Mouse (Mus musculus) hindbrain, embryonic 13.5 days (tissue): ENCODE results near the gene Fcgr4. TPM values are rescaled to one million over a fixed set of nuclear protein-coding genes. Genes with fewer than 3 reads are reported as not detected.

Source experiments
- ATAC-seq: fragments of 200-750 bp; cut with Nextera tagmentation; 2 replicates; pipeline ENCODE4 v1.8.0; 2017; ENCODE audit warnings: moderate TSS enrichment; ENCODE audit not compliant: low FRiP score
- H3K27ac ChIP-seq: fragments of 300-500 bp; sonication (generic); 2 replicates; pipeline ENCODE4 v1.5.1; 2015; ENCODE audit warnings: inconsistent platforms, mild to moderate bottlenecking, moderate library complexity
- H3K27me3 ChIP-seq: fragments of 300-500 bp; sonication (generic); 2 replicates; pipeline ENCODE4 v1.6.1; 2015; ENCODE audit warnings: mild to moderate bottlenecking, inconsistent platforms
- H3K36me3 ChIP-seq: fragments of 300-500 bp; sonication (generic); 2 replicates; pipeline ENCODE4 v1.6.1; 2015; ENCODE audit warnings: mild to moderate bottlenecking, inconsistent platforms
- H3K4me1 ChIP-seq: fragments of 300-500 bp; sonication (generic); replicated peaks from 2 replicates; pipeline ENCODE4 v1.6.1; 2015; ENCODE audit warnings: inconsistent platforms
- H3K4me2 ChIP-seq: fragments of 300-500 bp; sonication (generic); 2 replicates; pipeline ENCODE4 v1.6.1; 2015; ENCODE audit warnings: inconsistent platforms, mild to moderate bottlenecking, moderate library complexity
- H3K4me3 ChIP-seq: fragments of 300-500 bp; sonication (generic); 2 replicates; pipeline ENCODE4 v1.5.1; 2015; ENCODE audit warnings: mild to moderate bottlenecking, inconsistent platforms
- H3K9ac ChIP-seq: fragments of 300-500 bp; sonication (generic); 2 replicates; pipeline ENCODE4 v1.6.1; 2015; ENCODE audit warnings: mild to moderate bottlenecking, inconsistent platforms
- H3K9me3 ChIP-seq: fragments of 300-500 bp; sonication (generic); 2 replicates; pipeline ENCODE4 v1.6.1; 2016; ENCODE audit warnings: inconsistent platforms
- WGBS: fragments of 180-500 bp; shearing (Covaris S2); methylation state at CpG from one replicate; pipeline ENCODE4 v1.1.7; 2015; 5-methylcytosine and 5-hydroxymethylcytosine counted together
- polyA plus RNA-seq: library from polyadenylated mRNA; unstranded; fragments of >200 nt; fragmentation: Nextera tagmentation; extraction: Ambion mirVana; gene quantifications from 2 replicates; pipeline ENCODE4 v1.2.1, GENCODE M21; 2015

Gene Fcgr4
- polyA plus RNA-seq, 1 experiment from 2014 or later = 0.31 TPM

DNA sequence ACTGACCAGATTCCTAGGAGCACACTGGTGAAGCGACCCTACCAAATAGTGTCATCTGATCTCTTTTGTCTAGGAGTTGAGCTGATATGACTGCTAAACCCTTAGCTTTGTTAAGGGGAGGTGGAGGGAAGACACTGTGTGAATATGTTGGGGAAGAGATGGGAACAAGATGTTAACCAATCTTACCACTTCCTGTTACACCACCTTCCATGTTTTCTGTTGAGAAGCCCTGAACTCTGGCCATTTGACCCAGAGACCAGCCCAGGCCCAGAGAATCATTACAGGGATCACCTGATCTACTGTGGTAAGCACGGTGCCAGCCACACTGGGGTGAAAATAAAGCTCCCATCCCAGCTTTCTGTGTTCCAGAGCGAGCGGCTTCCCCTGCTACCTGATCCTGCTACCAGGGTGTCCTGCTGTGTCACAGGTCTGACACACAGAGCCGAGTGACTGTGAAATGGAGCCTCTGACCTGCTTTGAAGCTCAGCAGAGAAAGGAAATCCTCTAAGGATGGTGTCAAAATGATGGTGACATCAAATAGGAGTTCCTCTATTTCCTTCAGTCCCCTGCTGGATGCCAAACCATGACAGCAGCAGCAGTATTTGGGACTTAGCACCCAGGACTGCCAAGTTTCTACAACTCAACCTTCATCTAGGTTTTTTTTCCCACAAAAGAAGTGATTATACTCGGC lies 1.1 kb upstream of the Fcgr4 start:
- no peak overlapping the region for H3K9ac ChIP-seq
- no peak overlapping the region for H3K4me2 ChIP-seq
- no peak for ATAC-seq
- no peak overlapping the region for H3K27ac ChIP-seq
- WGBS = 58% methylated on average over 6 of the region's 6 CpGs
- no peaks in the 10 kb centered on the region for H3K27me3 ChIP-seq
- H3K4me1 ChIP-seq = no peaks in the 10 kb centered on the region
- H3K4me3 ChIP-seq = no peak overlapping the region
- H3K9me3 ChIP-seq = no peaks in the 10 kb centered on the region
- no peaks in the 10 kb centered on the region for H3K36me3 ChIP-seq

DNA sequence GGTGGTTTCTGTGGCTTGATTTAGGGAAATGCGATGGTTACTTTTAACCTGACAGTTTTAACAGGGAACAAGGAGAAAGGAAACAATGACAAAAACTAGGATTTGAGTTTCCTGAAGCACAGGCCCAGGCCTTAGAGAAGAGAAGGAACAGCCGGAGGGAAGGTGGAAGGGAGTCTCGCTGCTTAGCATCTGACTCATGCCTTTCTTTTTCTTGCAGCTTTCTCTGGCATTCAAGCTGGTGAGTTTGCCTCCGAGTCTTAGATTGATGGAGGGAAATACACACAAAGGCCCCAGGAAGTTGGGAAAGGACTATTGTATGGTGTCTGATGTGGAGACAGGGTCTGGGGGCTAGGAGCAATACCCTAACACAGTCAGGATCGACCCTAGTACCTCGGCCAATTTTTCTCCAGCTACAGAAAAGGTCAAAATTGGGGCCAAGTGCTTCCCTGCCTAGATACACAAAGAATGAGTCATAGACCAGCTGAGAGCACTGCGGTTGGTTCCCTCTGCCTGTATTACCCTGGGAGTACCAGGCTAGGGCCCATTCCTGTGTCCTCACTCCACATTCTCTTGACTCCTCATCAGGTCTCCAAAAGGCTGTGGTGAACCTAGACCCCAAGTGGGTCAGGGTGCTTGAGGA lies 711 bp downstream of the Fcgr4 start:
- no peaks in the 10 kb centered on the region for H3K36me3 ChIP-seq
- H3K27me3 ChIP-seq = no peaks in the 10 kb centered on the region
- 70% methylated on average over 7 of the region's 7 CpGs for WGBS
- ATAC-seq = no peak
- no peak overlapping the region for H3K4me2 ChIP-seq
- H3K27ac ChIP-seq = no peak overlapping the region
- H3K9ac ChIP-seq = no peak overlapping the region
- H3K4me3 ChIP-seq = no peak overlapping the region
- H3K9me3 ChIP-seq = no peaks in the 10 kb centered on the region
- H3K4me1 ChIP-seq = no peaks in the 10 kb centered on the region

DNA sequence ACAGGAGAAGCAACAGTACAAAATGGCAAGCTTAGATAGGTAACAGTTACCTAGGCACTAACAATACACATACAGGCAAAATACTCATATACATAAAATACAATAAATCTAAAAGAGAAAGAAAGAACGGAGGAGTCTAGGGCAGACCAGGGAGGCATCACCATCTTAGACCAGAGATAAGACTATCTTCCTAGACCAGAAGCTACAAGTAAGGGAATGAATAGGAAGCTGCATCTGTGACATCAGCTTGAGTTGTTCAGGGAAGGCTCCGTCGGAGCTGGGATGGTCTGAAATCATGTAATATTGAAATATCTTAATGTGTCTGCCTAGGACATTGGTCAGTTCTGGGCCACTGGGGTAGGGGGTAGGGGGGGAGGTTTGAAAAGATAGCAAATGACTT lies 13.0 kb downstream of the Fcgr4 start:
- Histone ChIP-seq H3K27me3 (peaks cover 44% of the 10 kb centered on the region), H3K4me2 (no peak overlapping the region)

DNA sequence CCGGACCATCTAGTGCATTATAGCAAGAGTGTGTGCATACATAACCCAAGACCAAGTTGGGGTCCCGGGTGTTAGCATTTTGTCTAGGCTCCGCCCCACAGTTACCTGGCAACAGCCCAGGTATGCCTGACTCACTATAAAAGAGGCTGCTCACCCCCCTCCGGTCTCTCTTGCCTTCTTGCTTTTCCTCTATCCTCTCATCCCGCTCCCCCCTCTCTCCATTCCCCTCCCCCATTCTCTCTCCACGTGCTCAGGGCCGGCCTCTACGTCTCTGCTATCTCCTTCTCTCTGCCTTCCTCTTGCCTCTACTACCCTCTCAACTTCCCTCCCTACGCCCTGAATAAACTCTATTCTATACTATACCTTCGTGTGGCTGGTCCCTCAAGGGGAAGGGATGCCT lies 14.0 kb downstream of the Fcgr4 start:
- ATAC-seq = peak; percentile 36; the same call in 1 of the 2 replicates
- peaks cover 21% of the 10 kb centered on the region for H3K4me1 ChIP-seq
- H3K9me3 ChIP-seq = no peaks in the 10 kb centered on the region
- peaks cover 44% of the 10 kb centered on the region for H3K27me3 ChIP-seq
- 6% methylated on average over 10 of the region's 10 CpGs for WGBS
- H3K9ac ChIP-seq = peak overlapping the region; percentile 68
- no peaks in the 10 kb centered on the region for H3K36me3 ChIP-seq
- H3K27ac ChIP-seq = no peak overlapping the region
- H3K4me3 ChIP-seq = peak overlapping the region; percentile 60
- peak overlapping the region; percentile 81 for H3K4me2 ChIP-seq

More for the DNA sequence above, 13.0 kb downstream of the Fcgr4 start:
- ATAC-seq = no peak
- Histone ChIP-seq H3K36me3 (no peaks in the 10 kb centered on the region), H3K9ac (no peak overlapping the region), H3K9me3 (no peaks in the 10 kb centered on the region), H3K27ac (no peak overlapping the region), H3K4me1 (peaks cover 21% of the 10 kb centered on the region), H3K4me3 (no peak overlapping the region)
- 90% methylated on average over 3 of the region's 3 CpGs for WGBS

DNA sequence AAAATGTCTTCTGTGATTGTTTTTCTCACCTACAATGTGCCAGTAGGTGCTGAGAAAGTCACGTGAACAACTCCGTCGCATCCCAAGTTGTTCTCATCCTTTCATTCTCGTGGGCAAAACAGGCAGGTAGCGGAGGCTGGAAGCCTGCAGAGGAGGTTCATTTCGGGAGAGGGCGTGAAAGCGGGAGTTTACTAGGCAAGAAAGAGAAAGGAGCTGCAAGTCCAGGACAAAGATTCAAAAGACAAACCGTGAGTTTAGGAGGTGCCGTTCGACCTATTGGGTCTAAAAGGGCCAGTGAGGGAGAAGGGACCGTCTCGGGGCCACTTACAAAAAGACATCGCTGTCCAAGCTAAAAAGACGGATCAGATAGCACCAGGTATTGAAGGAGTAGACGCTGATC lies 14.5 kb downstream of the Fcgr4 start:
- Histone ChIP-seq H3K9ac (peak overlapping the region; percentile 68), H3K27ac (no peak overlapping the region), H3K36me3 (no peaks in the 10 kb centered on the region), H3K4me1 (peaks cover 21% of the 10 kb centered on the region), H3K27me3 (peaks cover 44% of the 10 kb centered on the region), H3K4me3 (peak overlapping the region; percentile 60), H3K4me2 (peak overlapping the region; percentile 81), H3K9me3 (no peaks in the 10 kb centered on the region)
- WGBS = under 1% methylated on average over 16 of the region's 16 CpGs
- no peak; the same call in 1 of the 2 replicates for ATAC-seq

DNA sequence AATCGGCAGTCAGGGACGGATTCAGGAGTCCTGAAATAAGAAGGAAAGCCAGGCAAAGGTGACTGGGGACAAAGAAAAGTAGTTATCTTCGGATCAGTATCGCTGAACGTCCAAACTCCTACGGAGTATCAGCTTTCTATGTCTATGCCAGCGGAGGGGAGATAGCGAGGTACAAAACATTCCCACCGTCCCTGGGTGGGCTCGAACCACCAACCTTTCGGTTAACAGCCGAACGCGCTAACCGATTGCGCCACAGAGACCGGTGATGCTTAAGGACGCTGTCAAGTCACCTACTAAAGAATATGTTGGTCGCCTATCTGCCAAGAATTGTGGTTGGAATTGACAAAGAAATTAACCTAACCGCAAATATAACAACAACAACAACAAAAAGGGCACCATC lies 15.0 kb downstream of the Fcgr4 start:
- peak; percentile 73 for ATAC-seq
- peak overlapping the region; percentile 60 for H3K4me3 ChIP-seq
- H3K9me3 ChIP-seq = no peaks in the 10 kb centered on the region
- peak overlapping the region; percentile 68 for H3K9ac ChIP-seq
- peaks cover 21% of the 10 kb centered on the region for H3K4me1 ChIP-seq
- under 1% methylated on average over 20 of the region's 20 CpGs for WGBS
- H3K27ac ChIP-seq = no peak overlapping the region
- H3K36me3 ChIP-seq = no peaks in the 10 kb centered on the region
- H3K4me2 ChIP-seq = peak overlapping the region; percentile 81
- peaks cover 44% of the 10 kb centered on the region for H3K27me3 ChIP-seq

DNA sequence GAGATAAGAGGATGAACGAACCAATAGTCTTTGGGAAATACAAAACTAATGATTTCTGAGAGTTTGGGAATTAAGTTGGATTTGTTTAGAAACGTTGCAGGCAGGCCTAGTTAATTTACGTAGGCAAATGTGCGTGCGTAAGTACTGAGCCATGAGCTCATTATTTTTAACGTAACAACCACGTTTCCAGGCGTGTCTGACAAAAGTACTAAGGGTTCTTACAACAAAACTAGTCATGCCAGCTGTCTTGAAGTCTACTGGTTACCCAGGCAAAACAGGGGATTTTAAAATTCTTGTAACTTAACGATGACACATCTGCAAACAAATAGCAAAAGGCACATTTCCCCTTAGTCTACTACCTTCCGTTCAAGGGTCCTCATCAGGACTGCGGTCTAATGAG lies 15.5 kb downstream of the Fcgr4 start:
- Histone ChIP-seq H3K9ac (peak overlapping the region; percentile 51; the same call in 1 of the 2 replicates), H3K27ac (no peak overlapping the region), H3K27me3 (peaks cover 41% of the 10 kb centered on the region), H3K4me3 (peak overlapping the region; percentile 60), H3K4me2 (peak overlapping the region; percentile 81), H3K4me1 (peaks cover 21% of the 10 kb centered on the region), H3K9me3 (no peaks in the 10 kb centered on the region), H3K36me3 (no peaks in the 10 kb centered on the region)
- no peak for ATAC-seq
- 7% methylated on average over 11 of the region's 11 CpGs for WGBS

DNA sequence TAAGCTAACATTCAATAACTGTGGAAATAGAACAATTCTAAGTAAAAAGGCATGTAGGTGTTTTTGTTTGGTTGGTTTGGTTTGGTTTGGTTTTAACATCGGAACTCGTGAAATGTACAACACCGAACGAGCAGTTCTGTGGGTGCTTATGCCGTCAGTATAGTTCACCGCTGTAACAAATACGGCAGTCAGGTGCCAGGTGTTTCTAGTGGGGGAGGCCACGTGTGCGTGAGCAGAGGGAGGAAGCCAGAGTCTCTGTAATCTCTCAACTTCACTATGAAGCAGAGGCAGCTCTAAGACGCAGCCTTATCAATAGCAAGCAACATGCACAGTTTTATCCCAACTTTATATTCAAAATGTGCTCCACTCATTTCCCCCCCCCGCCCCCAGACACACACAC lies 16.9 kb downstream of the Fcgr4 start:
- no peak for ATAC-seq
- 65% methylated on average over 11 of the region's 11 CpGs for WGBS
- Histone ChIP-seq H3K4me2 (peak overlapping the region; percentile 25), H3K9me3 (no peaks in the 10 kb centered on the region), H3K36me3 (no peaks in the 10 kb centered on the region), H3K9ac (no peak overlapping the region), H3K27ac (no peak overlapping the region), H3K27me3 (peaks cover 30% of the 10 kb centered on the region), H3K4me1 (peaks cover 21% of the 10 kb centered on the region), H3K4me3 (peak overlapping the region; percentile 11; the same call in 1 of the 2 replicates)

DNA sequence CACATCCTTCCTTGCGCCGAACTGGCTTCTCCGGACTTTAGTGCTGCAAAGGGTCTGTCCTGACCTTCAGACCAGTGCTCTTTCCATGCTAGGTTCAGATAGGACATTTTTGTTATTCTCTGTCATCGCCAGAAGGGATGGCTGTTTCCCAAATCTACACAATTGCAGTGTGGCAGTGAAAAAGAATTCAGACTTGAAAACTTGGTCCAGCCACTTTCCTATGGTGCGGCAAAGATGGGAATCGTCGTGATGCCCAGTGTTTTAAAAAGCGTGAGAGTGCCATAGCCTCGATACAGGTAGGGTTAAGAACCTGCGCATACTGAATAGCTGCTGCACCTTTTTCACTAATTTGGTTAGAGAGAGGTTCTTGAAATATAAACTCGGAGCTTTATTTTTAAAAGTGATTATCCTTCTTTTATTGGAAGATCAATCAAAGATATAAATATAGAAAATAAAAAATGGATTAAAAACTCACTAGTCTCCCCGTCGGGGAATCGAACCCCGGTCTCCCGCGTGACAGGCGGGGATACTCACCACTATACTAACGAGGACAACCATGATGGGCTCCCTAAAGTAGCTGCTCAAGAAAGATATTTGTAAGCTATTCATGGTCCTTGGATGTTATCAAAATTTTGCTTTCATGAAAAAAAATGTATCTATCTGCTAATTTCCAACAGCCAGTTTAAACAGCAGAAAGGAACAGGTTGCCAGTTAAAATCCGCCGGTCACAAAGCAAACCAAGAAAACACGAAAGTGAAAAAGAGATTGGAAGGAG lies 18.0 kb downstream of the Fcgr4 start:
- Histone ChIP-seq H3K9me3 (no peaks in the 10 kb centered on the region), H3K36me3 (no peaks in the 10 kb centered on the region), H3K4me3 (peak overlapping the region; percentile 40), H3K9ac (0 out of 2 replicates have a peak overlapping the region, but pooled peaks have one; percentile 39), H3K27ac (no peak overlapping the region), H3K27me3 (peaks cover 19% of the 10 kb centered on the region), H3K4me1 (peaks cover 21% of the 10 kb centered on the region), H3K4me2 (peak overlapping the region; percentile 58)
- peak; percentile 41; the same call in 1 of the 2 replicates for ATAC-seq
- WGBS = 3% methylated on average over 22 of the region's 22 CpGs

DNA sequence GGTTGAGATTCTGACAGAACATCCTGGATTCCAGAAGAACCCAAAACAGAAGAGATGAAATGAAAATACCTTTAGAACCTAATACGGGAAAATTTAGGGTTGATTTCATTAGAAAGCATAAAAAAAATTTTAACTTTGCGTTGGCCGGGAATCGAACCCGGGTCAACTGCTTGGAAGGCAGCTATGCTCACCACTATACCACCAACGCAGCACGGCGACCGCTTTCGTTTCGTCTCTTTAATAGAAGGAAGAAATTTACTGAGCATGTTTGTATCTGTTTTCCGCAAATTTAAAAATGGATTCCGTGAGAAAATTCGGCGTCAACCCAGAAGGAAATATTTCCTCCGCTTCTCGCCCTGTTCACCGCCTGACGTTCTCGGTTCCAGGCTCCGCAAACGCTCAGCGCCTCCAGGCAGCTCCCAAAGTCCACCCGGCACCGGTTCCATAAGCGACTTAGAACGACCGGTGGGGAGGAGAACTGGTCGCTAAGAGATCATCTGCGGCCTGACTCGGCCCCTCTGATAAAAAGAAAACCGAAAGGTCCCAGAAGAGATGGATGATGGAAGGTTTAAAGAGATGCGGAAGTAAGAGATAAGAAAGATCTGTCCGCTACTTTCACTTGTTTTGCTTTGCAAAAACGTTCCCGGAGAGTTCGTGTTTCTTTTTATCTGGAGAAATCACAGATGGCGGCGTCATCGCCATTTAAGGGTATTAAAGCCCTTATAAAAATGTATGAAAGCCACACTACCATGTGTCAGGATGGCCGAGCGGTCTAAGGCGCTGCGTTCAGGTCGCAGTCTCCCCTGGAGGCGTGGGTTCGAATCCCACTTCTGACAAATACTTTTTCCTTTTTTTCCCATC lies 19.4 kb downstream of the Fcgr4 start:
- Histone ChIP-seq H3K4me3 (peak overlapping the region; percentile 82), H3K27ac (peak overlapping the region; percentile 86), H3K36me3 (no peaks in the 10 kb centered on the region), H3K9me3 (no peaks in the 10 kb centered on the region), H3K4me1 (peaks cover 14% of the 10 kb centered on the region), H3K27me3 (peaks cover 10% of the 10 kb centered on the region), H3K4me2 (peak overlapping the region; percentile 52), H3K9ac (peak overlapping the region; percentile 87)
- under 1% methylated on average over 47 of the region's 47 CpGs for WGBS
- ATAC-seq = peak; percentile 90

DNA sequence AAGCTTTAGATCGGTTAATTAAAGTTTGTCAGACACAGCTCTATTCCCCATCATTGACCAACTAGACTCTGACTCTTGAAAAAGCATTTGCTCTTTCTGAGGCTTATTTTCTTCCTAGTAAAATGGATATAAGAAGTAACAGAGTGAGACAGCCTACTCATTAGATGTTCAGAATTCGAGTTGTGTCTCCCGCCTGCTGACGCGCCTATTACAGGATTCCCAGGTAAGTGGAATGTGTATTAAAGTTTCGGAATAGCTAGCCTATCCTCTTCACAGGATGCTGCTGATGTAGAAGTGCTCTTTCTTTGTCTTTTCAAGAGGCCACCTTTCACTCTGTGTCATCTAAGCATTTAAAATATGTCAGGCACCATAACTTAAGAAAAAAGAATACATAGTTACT lies 20.4 kb downstream of the Fcgr4 start:
- Histone ChIP-seq H3K4me3 (no peak overlapping the region), H3K4me2 (0 out of 2 replicates have a peak overlapping the region, but pooled peaks have one; percentile 19), H3K9me3 (no peaks in the 10 kb centered on the region), H3K27ac (no peak overlapping the region), H3K9ac (no peak overlapping the region), H3K4me1 (peaks cover 14% of the 10 kb centered on the region), H3K36me3 (no peaks in the 10 kb centered on the region), H3K27me3 (peaks cover 10% of the 10 kb centered on the region)
- WGBS = 78% methylated on average over 6 of the region's 6 CpGs
- ATAC-seq = no peak
